Mouse (Mus musculus) CH12.LX (cell line): ENCODE results near the gene Gtpbp8. TPM values are rescaled to one million over a fixed set of nuclear protein-coding genes. Genes with fewer than 3 reads are reported as not detected.
A peak's percentile ranks its signal among the peaks of the same experiment; 100 is the strongest.

Experiments
- DNase-seq: peaks from one replicate; pipeline ENCODE4 v3.0.0-alpha.2; 2013; ENCODE audit errors: extremely low read depth
- H3K27ac ChIP-seq: 2 replicates; pipeline ENCODE4 v1.5.1; 2012; ENCODE audit warnings: low read depth, mild to moderate bottlenecking, control low read depth, moderate library complexity; ENCODE audit not compliant: insufficient read depth
- H3K27me3 ChIP-seq: replicated peaks from 2 replicates; pipeline ENCODE3; 2012; ENCODE audit warnings: inconsistent platforms
- H3K36me3 ChIP-seq, 2 experiments: replicated peaks in 1 of 2; 2 replicates each; pipeline versions ENCODE3 to v1.6.1; 2012; ENCODE audit warnings: inconsistent platforms in 1 of 2, low read length in 1 of 2, mild to moderate bottlenecking in 1 of 2, mixed read lengths in 1 of 2, moderate library complexity in 1 of 2; ENCODE audit not compliant: control insufficient read depth in 1 of 2, insufficient read depth in 1 of 2
- H3K4me1 ChIP-seq, 2 experiments: 2 replicates each; pipeline ENCODE4 v1.6.1; 2012; ENCODE audit warnings: inconsistent platforms in 1 of 2, moderate library complexity in 1 of 2; ENCODE audit not compliant: insufficient read depth in 2 of 2, control insufficient read depth in 1 of 2
- H3K4me2 ChIP-seq: 2 replicates; pipeline ENCODE4 v1.6.1; 2012; ENCODE audit warnings: low read depth, mild to moderate bottlenecking, control low read depth; ENCODE audit not compliant: poor library complexity, insufficient read depth, severe bottlenecking
- H3K4me3 ChIP-seq, 3 experiments: fragments of 150-350 bp in 1 of 3; sonication (generic) in 1 of 3; replicated peaks in 1 of 3; 2 replicates each; pipeline versions ENCODE3 to v1.5.1; 2011 to 2012; ENCODE audit warnings: low read depth in 2 of 3, low read length in 2 of 3, mild to moderate bottlenecking in 2 of 3, moderate library complexity in 2 of 3, control low read depth in 1 of 3, improper control_type of control experiment in 1 of 3, inconsistent platforms in 1 of 3, mixed read lengths in 1 of 3; ENCODE audit not compliant: poor library complexity in 1 of 3
- H3K79me2 ChIP-seq: replicated peaks from 2 replicates; pipeline ENCODE4 v1.6.1; 2012; ENCODE audit warnings: mild to moderate bottlenecking, moderate library complexity; ENCODE audit not compliant: control insufficient read depth, poor library complexity, insufficient read depth, severe bottlenecking; ENCODE audit errors: extremely low read depth
- H3K9ac ChIP-seq: 2 replicates; pipeline ENCODE4 v1.6.1; 2012; ENCODE audit warnings: low read depth, mild to moderate bottlenecking, control low read depth, moderate library complexity; ENCODE audit not compliant: insufficient read depth
- H3K9me3 ChIP-seq: replicated peaks from 2 replicates; pipeline ENCODE3; 2012; ENCODE audit warnings: low read length, inconsistent platforms, mixed read lengths
- CHD1 ChIP-seq: IDR thresholded peaks from 2 replicates; pipeline ENCODE4 v1.6.1; 2012; ENCODE audit warnings: low read depth, low read length, improper control_type of control experiment, inconsistent platforms
- CHD2 ChIP-seq: IDR thresholded peaks from 2 replicates; pipeline ENCODE4 v1.6.1; 2011; ENCODE audit warnings: low read length, improper control_type of control experiment
- CTCF ChIP-seq, 2 experiments: IDR thresholded peaks in 1 of 2; conservative IDR thresholded peaks in 1 of 2; 2 replicates each; pipeline ENCODE4 v1.5.1; 2011 to 2012; ENCODE audit warnings: low read depth in 2 of 2, low read length in 2 of 2, improper control_type of control experiment in 1 of 2, inconsistent platforms in 1 of 2, mild to moderate bottlenecking in 1 of 2, moderate library complexity in 1 of 2
- ELF1 ChIP-seq: IDR thresholded peaks from 2 replicates; pipeline ENCODE4 v1.6.1; 2014; ENCODE audit warnings: low read depth, mild to moderate bottlenecking, inconsistent platforms, low read length, improper control_type of control experiment
- ETS1 ChIP-seq: conservative IDR thresholded peaks from 2 replicates; pipeline ENCODE4 v1.6.1; 2012; ENCODE audit warnings: low read depth, mild to moderate bottlenecking, inconsistent platforms, low read length, improper control_type of control experiment, moderate library complexity
- GABPA ChIP-seq: IDR thresholded peaks from 2 replicates; pipeline ENCODE4 v1.6.1; 2012; ENCODE audit warnings: low read depth, low read length, improper control_type of control experiment, inconsistent platforms; ENCODE audit not compliant: insufficient replicate concordance
- HCFC1 ChIP-seq: IDR thresholded peaks from 2 replicates; pipeline ENCODE4 v1.6.1; 2012; ENCODE audit warnings: low read depth, mild to moderate bottlenecking, inconsistent platforms, low read length, improper control_type of control experiment
- IRF4 ChIP-seq: IDR thresholded peaks from 2 replicates; pipeline ENCODE4 v1.6.1; 2014; ENCODE audit warnings: low read depth, mild to moderate bottlenecking, inconsistent platforms, low read length, improper control_type of control experiment
- KAT2A ChIP-seq: IDR thresholded peaks from 2 replicates; pipeline ENCODE4 v1.6.1; 2012; ENCODE audit warnings: low read length, improper control_type of control experiment, inconsistent platforms; ENCODE audit not compliant: insufficient replicate concordance
- MAFK ChIP-seq: IDR thresholded peaks from 2 replicates; pipeline ENCODE4 v1.6.1; 2011; ENCODE audit warnings: low read length, improper control_type of control experiment; ENCODE audit not compliant: insufficient replicate concordance
- MEF2A ChIP-seq: IDR thresholded peaks from 2 replicates; pipeline ENCODE4 v1.6.1; 2014; ENCODE audit warnings: low read depth, mild to moderate bottlenecking, inconsistent platforms, low read length, improper control_type of control experiment, borderline replicate concordance
- MXI1 ChIP-seq: IDR thresholded peaks from 2 replicates; pipeline ENCODE4 v1.6.1; 2011; ENCODE audit warnings: mild to moderate bottlenecking, low read depth, low read length, improper control_type of control experiment
- MYC ChIP-seq: IDR thresholded peaks from 2 replicates; pipeline ENCODE4 v1.6.1; 2011; ENCODE audit warnings: low read depth, mild to moderate bottlenecking, improper control_type of control experiment, low read length
- POLR2A ChIP-seq: IDR thresholded peaks from 2 replicates; pipeline ENCODE4 v1.6.1; 2011; ENCODE audit warnings: low read depth, mild to moderate bottlenecking, improper control_type of control experiment, low read length
- POLR2AphosphoS2 ChIP-seq: IDR thresholded peaks from 2 replicates; pipeline ENCODE4 v1.6.1; 2011; ENCODE audit warnings: low read depth, low read length, improper control_type of control experiment
- RAD21 ChIP-seq: IDR thresholded peaks from 2 replicates; pipeline ENCODE4 v1.6.1; 2011; ENCODE audit warnings: low read depth, mild to moderate bottlenecking, low read length, improper control_type of control experiment, moderate library complexity
- SIN3A ChIP-seq: IDR thresholded peaks from 2 replicates; pipeline ENCODE4 v1.6.1; 2012; ENCODE audit warnings: low read length, improper control_type of control experiment, inconsistent platforms
- SMC3 ChIP-seq: IDR thresholded peaks from 2 replicates; pipeline ENCODE4 v1.6.1; 2011; ENCODE audit warnings: low read depth, low read length, improper control_type of control experiment
- TBP ChIP-seq: conservative IDR thresholded peaks from 2 replicates; pipeline ENCODE4 v1.6.1; 2011; ENCODE audit warnings: low read depth, low read length, improper control_type of control experiment
- TCF12 ChIP-seq: IDR thresholded peaks from 2 replicates; pipeline ENCODE4 v1.6.1; 2014; ENCODE audit warnings: low read depth, mild to moderate bottlenecking, inconsistent platforms, low read length, improper control_type of control experiment
- UBTF ChIP-seq: IDR thresholded peaks from 2 replicates; pipeline ENCODE4 v1.6.1; 2012; ENCODE audit warnings: low read depth, mild to moderate bottlenecking, inconsistent platforms, low read length, improper control_type of control experiment, moderate library complexity
- ZC3H11A ChIP-seq: IDR thresholded peaks from 2 replicates; pipeline ENCODE4 v1.6.1; 2012; ENCODE audit warnings: low read depth, mild to moderate bottlenecking, inconsistent platforms, low read length, improper control_type of control experiment
- ZNF384 ChIP-seq: IDR thresholded peaks from 2 replicates; pipeline ENCODE4 v1.6.1; 2012; ENCODE audit warnings: low read depth, low read length, improper control_type of control experiment, inconsistent platforms
- dilution Hi-C: fragments of 300-500 bp; cut with MboI; formaldehyde crosslinking; loops from 2 replicates; pipeline ENCODE4 v1.14.3; 2020; ENCODE audit warnings: low sequenced_read_pairs; ENCODE audit not compliant: extremely low pct_unique_long_range_greater_than_20kb, extremely low pct_ligation_motif_present
- in situ Hi-C: fragments of 300-500 bp; cut with MboI; formaldehyde crosslinking; loops from 3 replicates; pipeline ENCODE4 v1.14.3; 2019; ENCODE audit warnings: low sequenced_read_pairs, low pct_ligation_motif_present, low pct_unique_long_range_greater_than_20kb, mixed read lengths
- polyA plus RNA-seq: library from polyadenylated mRNA; unstranded; fragments of >175 nt; gene quantifications from 2 replicates; pipeline ENCODE4 v1.2.1, GENCODE M21; 2012; ENCODE audit warnings: low read depth; ENCODE audit not compliant: insufficient read length
- total RNA-seq, 2 experiments: library from RNA; depleted of rRNA; stranded (reverse); fragments of 300-350 nt in 1 of 2; fragments of >200 nt in 1 of 2; gene quantifications; 2 replicates each; pipeline ENCODE4 v1.2.3; 2012 to 2014

Gene Gtpbp8
- total and polyA plus RNA-seq, 3 experiments: 20.9 to 38.8 (median 24.2) TPM

DNA sequence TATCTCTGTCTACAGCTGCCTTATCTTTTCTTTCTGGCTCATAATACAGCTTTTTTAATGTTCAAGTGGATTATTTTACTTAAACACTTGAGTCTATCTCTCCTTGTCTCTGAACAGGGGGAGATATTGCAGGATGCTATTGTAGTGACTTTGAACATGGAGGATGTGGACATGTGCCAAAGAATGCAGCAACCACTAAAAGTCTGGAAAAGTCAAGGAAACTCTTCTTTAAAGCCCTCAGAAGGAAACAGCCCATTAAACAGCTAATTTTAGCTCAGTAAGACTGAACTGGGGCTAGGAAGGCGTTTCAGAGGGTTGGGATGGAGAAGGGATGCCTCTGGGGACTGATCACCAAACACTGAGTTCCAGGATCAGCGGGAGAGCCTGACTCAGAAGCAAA is 23.5 kb downstream of the Gtpbp8 start:
- dilution Hi-C loops: no loop called here
- H3K9ac ChIP-seq: no peak overlapping the region
- H3K9me3 ChIP-seq: no peaks in the 10 kb centered on the region
- H3K27me3 ChIP-seq: no peaks in the 10 kb centered on the region
- H3K27ac ChIP-seq: no peak overlapping the region
- no peak for TF ChIP-seq ELF1
- no peak for TF ChIP-seq CHD1
- no peak for TF ChIP-seq SIN3A
- TF ChIP-seq MXI1: no peak
- no peak for TF ChIP-seq POLR2A
- no peak for TF ChIP-seq CTCF (conservative IDR thresholded peaks at IDR 0.05 in 1 of 2, IDR thresholded peaks at IDR 0.05 in 1 of 2; ENCODE audit: low read depth in 2 of 2, low read length in 2 of 2)
- no peak for TF ChIP-seq ZC3H11A
- no peak for TF ChIP-seq POLR2AphosphoS2
- TF ChIP-seq TCF12: no peak
- no peak for TF ChIP-seq MAFK
- no peak for TF ChIP-seq KAT2A
- TF ChIP-seq TBP: no peak
- no peak for TF ChIP-seq HCFC1
- TF ChIP-seq GABPA: no peak
- no peak for TF ChIP-seq UBTF
- TF ChIP-seq CHD2: no peak
- no peak for TF ChIP-seq IRF4
- TF ChIP-seq ETS1: no peak
- no peak for TF ChIP-seq ZNF384
- H3K79me2 ChIP-seq: peaks cover 32% of the 10 kb centered on the region
- no peak for DNase-seq
- no peak overlapping the region for H3K4me2 ChIP-seq
- peaks cover 2 to 29% of the 10 kb centered on the region in 2 experiments; a peak in 2 of 4 replicates for H3K4me1 ChIP-seq
- peaks cover 13 to 42% of the 10 kb centered on the region in 2 experiments for H3K36me3 ChIP-seq
- H3K4me3 ChIP-seq: no peak overlapping the region
- in situ Hi-C loops: loop anchor here (10.0 to 25.0 kb wide), 2 partner anchors 238 to 435 kb away; no protein-coding TSS in a partner anchor

- Histone ChIP-seq H3K4me1 (peaks cover 0 to 29% of the 10 kb centered on the region in 2 experiments; a peak in 2 of 4 replicates), H3K27ac (no peak overlapping the region), H3K36me3 (peaks cover 8 to 30% of the 10 kb centered on the region in 2 experiments), H3K9me3 (no peaks in the 10 kb centered on the region), H3K79me2 (peaks cover 11% of the 10 kb centered on the region), H3K9ac (no peak overlapping the region), H3K27me3 (no peaks in the 10 kb centered on the region), H3K4me3 (no peak overlapping the region), H3K4me2 (no peak overlapping the region)
- peak; percentile 66 for DNase-seq
- in situ Hi-C loops (loop anchor here (10.0 to 25.0 kb wide), 2 partner anchors 236 to 433 kb away; no protein-coding TSS in a partner anchor), dilution Hi-C loops (no loop called here)
- peak; percentile 40 for TF ChIP-seq RAD21
- TF ChIP-seq MYC: no peak
- peak; percentile 38 for TF ChIP-seq SMC3
- no peak for TF ChIP-seq MEF2A
- TF ChIP-seq CTCF (conservative IDR thresholded peaks at IDR 0.05 in 1 of 2, IDR thresholded peaks at IDR 0.05 in 1 of 2; ENCODE audit: low read depth in 2 of 2, low read length in 2 of 2): peak; percentile 67 to 95
These were observed 25.6 kb downstream of the Gtpbp8 start for GRCm38 (mm10) chr16:44720518-44720917.
